Mouse (Mus musculus): ENCODE results near the gene Nol9. TPM values are rescaled to one million over a fixed set of nuclear protein-coding genes. Genes with fewer than 3 reads are reported as not detected.

Gene Nol9
- polyA plus RNA-seq, 1 experiment from 2014 or later = 45.2 TPM

DNA sequence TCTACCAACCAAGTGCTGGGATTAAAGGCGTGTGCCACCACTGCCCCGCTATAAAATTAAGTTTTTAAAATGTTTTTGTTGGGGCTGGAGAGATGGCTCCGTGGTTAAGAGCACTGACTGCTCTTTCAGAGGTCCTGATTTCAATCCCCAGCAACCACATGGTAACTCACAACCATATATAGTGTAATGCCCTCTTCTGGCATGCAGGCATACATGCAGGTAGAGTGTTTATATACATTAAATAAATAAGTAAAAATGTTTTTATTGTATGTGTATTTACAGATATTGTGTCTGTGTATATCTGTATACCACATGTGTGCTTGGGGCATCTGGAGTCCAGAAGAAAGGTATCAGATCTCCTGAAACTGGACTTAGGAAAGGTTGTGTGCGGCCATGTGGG lies 37.8 kb upstream of the Nol9 start:
- no peak overlapping the region for H3K9ac ChIP-seq (replicated peaks)
- no peaks in the 10 kb centered on the region for H3K9me3 ChIP-seq
- H3K4me3 ChIP-seq (replicated peaks) = no peak overlapping the region
- no peak overlapping the region for H3K4me2 ChIP-seq
- 0 out of 2 replicates have a peak, but pooled peaks cover 2% of the 10 kb centered on the region for H3K27me3 ChIP-seq
- 58% methylated on average over 4 of the region's 4 CpGs for WGBS
- no peaks in the 10 kb centered on the region for H3K36me3 ChIP-seq
- H3K4me1 ChIP-seq (replicated peaks) = peaks cover 21% of the 10 kb centered on the region
- no peak overlapping the region for H3K27ac ChIP-seq
- no peak for ATAC-seq (ENCODE audit: insufficient number of reproducible peaks, insufficient read depth, low FRiP score, low TSS enrichment, low read depth)

GRCm38 (mm10) chr4:152002063-152002462 lies 37.1 kb upstream of the Nol9 start:
- Histone ChIP-seq H3K9me3 (no peaks in the 10 kb centered on the region), H3K27ac (no peak overlapping the region), H3K36me3 (no peaks in the 10 kb centered on the region), H3K27me3 (0 out of 2 replicates have a peak, but pooled peaks cover 4% of the 10 kb centered on the region), H3K4me2 (no peak overlapping the region), H3K4me1 (replicated peaks) (peaks cover 20% of the 10 kb centered on the region), H3K9ac (replicated peaks) (no peak overlapping the region), H3K4me3 (replicated peaks) (no peak overlapping the region)
- no peak for ATAC-seq (ENCODE audit: insufficient number of reproducible peaks, insufficient read depth, low FRiP score, low TSS enrichment, low read depth)
- 92% methylated on average over 3 of the region's 3 CpGs for WGBS

GRCm38 (mm10) chr4:152006137-152006536 lies 33.0 kb upstream of the Nol9 start:
- Histone ChIP-seq H3K4me1 (replicated peaks) (peaks cover 29% of the 10 kb centered on the region), H3K36me3 (no peaks in the 10 kb centered on the region), H3K4me2 (no peak overlapping the region), H3K27me3 (peaks cover 15% of the 10 kb centered on the region; the same call in 1 of the 2 replicates), H3K27ac (no peak overlapping the region), H3K4me3 (replicated peaks) (no peak overlapping the region), H3K9ac (replicated peaks) (no peak overlapping the region), H3K9me3 (no peaks in the 10 kb centered on the region)
- WGBS = 80% methylated on average over 6 of the region's 6 CpGs
- ATAC-seq (ENCODE audit: insufficient number of reproducible peaks, insufficient read depth, low FRiP score, low TSS enrichment, low read depth) = no peak

- no peak overlapping the region for H3K9ac ChIP-seq (replicated peaks)
Observed at GRCm38 (mm10) chr4:152006812-152007211, 32.3 kb upstream of the Nol9 start.

GRCm38 (mm10) chr4:152007481-152008147 lies 31.5 kb upstream of the Nol9 start:
- Histone ChIP-seq H3K36me3 (peaks cover 8% of the 10 kb centered on the region), H3K9me3 (no peaks in the 10 kb centered on the region), H3K4me3 (replicated peaks) (peak overlapping the region; percentile 85), H3K27me3 (peaks cover 15% of the 10 kb centered on the region; the same call in 1 of the 2 replicates), H3K4me1 (replicated peaks) (peaks cover 31% of the 10 kb centered on the region), H3K4me2 (peak overlapping the region; percentile 100), H3K9ac (replicated peaks) (peak overlapping the region; percentile 75; the same call in 1 of the 2 replicates), H3K27ac (no peak overlapping the region)
- WGBS = 7% methylated on average over 8 of the region's 8 CpGs
- no peak for ATAC-seq (ENCODE audit: insufficient number of reproducible peaks, insufficient read depth, low FRiP score, low TSS enrichment, low read depth)

More at GRCm38 (mm10) chr4:152006812-152007211, 32.3 kb upstream of the Nol9 start:
- WGBS = 31% methylated on average over 3 of the region's 3 CpGs
- no peak overlapping the region for H3K4me3 ChIP-seq (replicated peaks)
- peaks cover 15% of the 10 kb centered on the region; the same call in 1 of the 2 replicates for H3K27me3 ChIP-seq
- H3K4me2 ChIP-seq = no peak overlapping the region
- H3K36me3 ChIP-seq = 0 out of 2 replicates have a peak, but pooled peaks cover 1% of the 10 kb centered on the region
- H3K9me3 ChIP-seq = no peaks in the 10 kb centered on the region
- peaks cover 31% of the 10 kb centered on the region for H3K4me1 ChIP-seq (replicated peaks)
- H3K27ac ChIP-seq = no peak overlapping the region
- no peak for ATAC-seq (ENCODE audit: insufficient number of reproducible peaks, insufficient read depth, low FRiP score, low TSS enrichment, low read depth)

DNA sequence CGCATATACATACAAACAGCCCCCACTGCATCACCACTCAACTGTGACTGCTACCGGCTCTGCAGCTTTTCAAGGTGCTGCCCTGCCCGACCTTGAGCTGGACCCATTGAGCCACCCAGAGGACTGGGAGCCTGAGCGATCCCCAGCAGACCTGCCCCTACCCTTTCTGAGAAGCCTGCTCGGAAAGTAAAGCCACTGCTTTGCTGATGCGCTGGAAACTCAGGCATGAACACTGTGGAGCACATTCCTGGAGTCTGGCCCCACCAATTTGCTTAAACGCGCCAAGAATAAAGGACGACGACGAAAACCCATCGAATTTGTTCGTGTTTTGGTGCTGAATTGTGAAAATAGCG lies 31.0 kb upstream of the Nol9 start:
- Histone ChIP-seq H3K27me3 (peaks cover 15% of the 10 kb centered on the region; the same call in 1 of the 2 replicates), H3K36me3 (peaks cover 13% of the 10 kb centered on the region), H3K27ac (peak overlapping the region; percentile 87; the same call in 1 of the 2 replicates), H3K9ac (replicated peaks) (peak overlapping the region; percentile 75), H3K4me2 (peak overlapping the region; percentile 100), H3K4me3 (replicated peaks) (peak overlapping the region; percentile 85), H3K9me3 (no peaks in the 10 kb centered on the region), H3K4me1 (replicated peaks) (peaks cover 31% of the 10 kb centered on the region)
- ATAC-seq (ENCODE audit: insufficient number of reproducible peaks, insufficient read depth, low FRiP score, low TSS enrichment, low read depth) = no peak; the same call in 1 of the 2 replicates
- WGBS = under 1% methylated on average over 14 of the region's 14 CpGs

GRCm38 (mm10) chr4:152008622-152009075 lies 30.5 kb upstream of the Nol9 start, which contains the start of gene Klhl21:
Gene Klhl21, plus strand, starts transcription at chr4:152008803.
- H3K27me3 ChIP-seq = peaks cover 15% of the 10 kb centered on the region; the same call in 1 of the 2 replicates
- H3K27ac ChIP-seq = peak within 1 kb of the TSS; percentile 87
- H3K9me3 ChIP-seq = no peaks in the 10 kb centered on the region
- under 1% methylated on average over 38 of the region's 45 CpGs for WGBS
- ATAC-seq (ENCODE audit: insufficient number of reproducible peaks, insufficient read depth, low FRiP score, low TSS enrichment, low read depth) = peak; percentile 80
- H3K4me3 ChIP-seq (replicated peaks) = peak within 1 kb of the TSS; percentile 85
- peaks cover 18% of the 10 kb centered on the region for H3K36me3 ChIP-seq
- peak within 1 kb of the TSS; percentile 100 for H3K4me2 ChIP-seq
- peaks cover 31% of the 10 kb centered on the region for H3K4me1 ChIP-seq (replicated peaks)
- H3K9ac ChIP-seq (replicated peaks) = peak within 1 kb of the TSS; percentile 75

GRCm38 (mm10) chr4:152009076-152010051 lies 29.8 kb upstream of the Nol9 start:
- peak; percentile 60 for ATAC-seq (ENCODE audit: insufficient number of reproducible peaks, insufficient read depth, low FRiP score, low TSS enrichment, low read depth)
- Histone ChIP-seq H3K27me3 (peaks cover 15% of the 10 kb centered on the region; the same call in 1 of the 2 replicates), H3K4me2 (peak overlapping the region; percentile 100), H3K9ac (replicated peaks) (peak overlapping the region; percentile 75), H3K36me3 (peaks cover 25% of the 10 kb centered on the region), H3K4me3 (replicated peaks) (peak overlapping the region; percentile 85), H3K27ac (peak overlapping the region; percentile 87), H3K9me3 (no peaks in the 10 kb centered on the region), H3K4me1 (replicated peaks) (peaks cover 31% of the 10 kb centered on the region)
- under 1% methylated on average over 109 of the region's 115 CpGs for WGBS

DNA sequence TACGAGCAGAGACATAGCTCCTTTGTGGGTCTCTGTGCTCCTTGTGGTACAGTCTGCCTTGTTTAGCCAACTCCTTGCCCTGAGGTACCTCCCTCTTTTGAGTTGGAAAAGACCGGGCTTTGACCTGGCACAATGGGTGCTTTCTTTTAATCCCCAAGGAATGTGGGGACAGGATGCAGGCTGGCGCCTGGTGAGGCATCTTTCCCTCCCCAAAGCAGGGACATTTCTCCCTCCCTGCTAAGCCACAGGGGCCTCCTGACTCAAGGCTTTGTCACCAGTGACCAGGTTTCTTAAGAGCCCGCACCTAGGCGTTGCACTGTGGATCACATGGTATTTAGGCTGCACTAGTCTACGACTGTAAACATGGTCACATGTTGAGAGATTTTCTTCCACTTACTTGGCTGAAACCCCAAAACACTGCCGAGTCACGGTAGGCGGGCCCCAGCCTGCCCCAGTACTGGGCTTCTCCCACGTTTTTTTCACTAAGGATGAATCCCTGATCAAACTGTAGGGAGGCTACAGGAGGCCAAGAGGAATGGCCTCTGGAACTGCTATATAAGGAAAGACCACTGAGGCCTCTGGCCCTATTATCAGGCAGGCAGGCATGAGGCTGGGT lies 28.9 kb upstream of the Nol9 start:
- Histone ChIP-seq H3K4me1 (replicated peaks) (peaks cover 31% of the 10 kb centered on the region), H3K4me2 (peak overlapping the region; percentile 100), H3K9ac (replicated peaks) (peak overlapping the region; percentile 75), H3K27me3 (peaks cover 15% of the 10 kb centered on the region; the same call in 1 of the 2 replicates), H3K4me3 (replicated peaks) (peak overlapping the region; percentile 85), H3K36me3 (peaks cover 34% of the 10 kb centered on the region), H3K27ac (peak overlapping the region; percentile 87), H3K9me3 (no peaks in the 10 kb centered on the region)
- ATAC-seq (ENCODE audit: insufficient number of reproducible peaks, insufficient read depth, low FRiP score, low TSS enrichment, low read depth) = peak; percentile 26
- WGBS = 2% methylated on average over 10 of the region's 10 CpGs

DNA sequence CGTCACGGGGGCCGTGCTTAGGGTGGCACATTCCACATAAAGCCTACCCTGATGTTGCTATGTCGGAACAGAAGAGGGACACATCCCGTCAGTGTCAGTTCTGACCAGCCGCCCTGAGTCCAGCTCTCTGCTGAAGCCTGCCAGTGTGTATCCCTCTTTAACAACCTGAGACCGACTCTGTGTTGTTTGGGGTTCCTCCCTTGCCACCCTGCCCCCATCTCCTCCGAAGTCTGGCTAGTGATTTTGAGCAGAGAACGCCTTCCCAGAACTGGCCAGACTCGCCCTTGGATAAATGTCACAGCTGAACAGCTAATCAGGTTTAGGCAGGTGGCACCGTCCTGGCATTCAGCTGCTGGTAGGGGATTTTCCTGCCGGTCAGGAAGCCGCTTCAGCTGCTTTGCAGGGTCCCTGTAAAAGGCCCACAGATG lies 28.4 kb upstream of the Nol9 start:
- 0 out of 2 replicates have a peak overlapping the region, but pooled peaks have one; percentile 87 for H3K27ac ChIP-seq
- H3K4me1 ChIP-seq (replicated peaks) = peaks cover 31% of the 10 kb centered on the region
- H3K27me3 ChIP-seq = peaks cover 15% of the 10 kb centered on the region; the same call in 1 of the 2 replicates
- H3K36me3 ChIP-seq = peaks cover 39% of the 10 kb centered on the region
- H3K4me3 ChIP-seq (replicated peaks) = peak overlapping the region; percentile 85
- H3K9me3 ChIP-seq = no peaks in the 10 kb centered on the region
- H3K9ac ChIP-seq (replicated peaks) = peak overlapping the region; percentile 75
- H3K4me2 ChIP-seq = peak overlapping the region; percentile 100
- WGBS = 13% methylated on average over 13 of the region's 13 CpGs
- no peak for ATAC-seq (ENCODE audit: insufficient number of reproducible peaks, insufficient read depth, low FRiP score, low TSS enrichment, low read depth)
